Mouse (Mus musculus): ENCODE measurements around the gene Eef1g. TPM values are rescaled to one million over a fixed set of nuclear protein-coding genes. Genes with fewer than 3 reads are reported as not detected.

Eef1g gene
- 38.7 TPM for polyA plus RNA-seq (2014; fragmentation: Illumina TruSeq; extraction: RNeasy Lipid Tissue Mini Kit (QIAGEN cat#74804); ENCODE audit: low replicate concordance)

GRCm38 (mm10) chr19:8966590-8967372 is at the start of gene Eef1g:
Eef1g (plus strand) TSS chr19:8967041.

GRCm38 (mm10) chr19:8920073-8920736 is 46.6 kb upstream of the Eef1g start, which contains the start of gene B3gat3:
B3gat3 (plus strand) TSS chr19:8920374.

GRCm38 (mm10) chr19:8929224-8930088 is 37.4 kb upstream of the Eef1g start, which contains the start of the genes Rom1 and Eml3:
Rom1 (minus strand) TSS chr19:8929356.
Eml3 (plus strand) TSS chr19:8929552.

GRCm38 (mm10) chr19:8941515-8942217 is 25.2 kb upstream of the Eef1g start, which contains the start of gene Mta2:
Mta2 (plus strand) TSS chr19:8941875.

GRCm38 (mm10) chr19:8953135-8954039 is 13.5 kb upstream of the Eef1g start, which contains the start of gene Tut1:
Tut1 (plus strand) TSS chr19:8953847.

GRCm38 (mm10) chr19:8989066-8989566 is 22.3 kb downstream of the Eef1g start, which contains the start of gene Ahnak:
Ahnak (plus strand) TSS chr19:8989284.

Other genes with a start within 250 kb of the Eef1g start
- 206 TPM for gene Slc3a2, start 243.7 kb upstream of the Eef1g start, polyA plus RNA-seq (2014; fragmentation: Illumina TruSeq; extraction: RNeasy Lipid Tissue Mini Kit (QIAGEN cat#74804); ENCODE audit: low replicate concordance)
- 3.9 TPM for gene Wdr74, start 231.2 kb upstream of the Eef1g start, polyA plus RNA-seq (2014; fragmentation: Illumina TruSeq; extraction: RNeasy Lipid Tissue Mini Kit (QIAGEN cat#74804); ENCODE audit: low replicate concordance)
- gene 1700092M07Rik, start 226.3 kb upstream of the Eef1g start, polyA plus RNA-seq (2014; fragmentation: Illumina TruSeq; extraction: RNeasy Lipid Tissue Mini Kit (QIAGEN cat#74804); ENCODE audit: low replicate concordance) = not detected
- 85.9 TPM for gene Stx5a, start 225.6 kb upstream of the Eef1g start, polyA plus RNA-seq (2014; fragmentation: Illumina TruSeq; extraction: RNeasy Lipid Tissue Mini Kit (QIAGEN cat#74804); ENCODE audit: low replicate concordance)
- gene Nxf1, start 210.0 kb upstream of the Eef1g start, polyA plus RNA-seq (2014; fragmentation: Illumina TruSeq; extraction: RNeasy Lipid Tissue Mini Kit (QIAGEN cat#74804); ENCODE audit: low replicate concordance) = 75.6 TPM
- gene Tmem223, start 196.0 kb upstream of the Eef1g start, polyA plus RNA-seq (2014; fragmentation: Illumina TruSeq; extraction: RNeasy Lipid Tissue Mini Kit (QIAGEN cat#74804); ENCODE audit: low replicate concordance) = 15.3 TPM
- 32.6 TPM for gene Tmem179b, start 192.6 kb upstream of the Eef1g start, polyA plus RNA-seq (2014; fragmentation: Illumina TruSeq; extraction: RNeasy Lipid Tissue Mini Kit (QIAGEN cat#74804); ENCODE audit: low replicate concordance)
- not detected for gene Taf6l, start 180.6 kb upstream of the Eef1g start, polyA plus RNA-seq (2014; fragmentation: Illumina TruSeq; extraction: RNeasy Lipid Tissue Mini Kit (QIAGEN cat#74804); ENCODE audit: low replicate concordance)
- gene Polr2g, start 168.5 kb upstream of the Eef1g start, polyA plus RNA-seq (2014; fragmentation: Illumina TruSeq; extraction: RNeasy Lipid Tissue Mini Kit (QIAGEN cat#74804); ENCODE audit: low replicate concordance) = 32.5 TPM
- gene Zbtb3, start 164.5 kb upstream of the Eef1g start, polyA plus RNA-seq (2014; fragmentation: Illumina TruSeq; extraction: RNeasy Lipid Tissue Mini Kit (QIAGEN cat#74804); ENCODE audit: low replicate concordance) = not detected
- 99.3 TPM for gene Ttc9c, start 147.7 kb upstream of the Eef1g start, polyA plus RNA-seq (2014; fragmentation: Illumina TruSeq; extraction: RNeasy Lipid Tissue Mini Kit (QIAGEN cat#74804); ENCODE audit: low replicate concordance)
- 130 TPM for gene Hnrnpul2, start 147.0 kb upstream of the Eef1g start, polyA plus RNA-seq (2014; fragmentation: Illumina TruSeq; extraction: RNeasy Lipid Tissue Mini Kit (QIAGEN cat#74804); ENCODE audit: low replicate concordance)
- 1.2 TPM for gene AC129217.1, start 137.3 kb upstream of the Eef1g start, polyA plus RNA-seq (2014; fragmentation: Illumina TruSeq; extraction: RNeasy Lipid Tissue Mini Kit (QIAGEN cat#74804); ENCODE audit: low replicate concordance)
- gene Bscl2, start 129.6 kb upstream of the Eef1g start, polyA plus RNA-seq (2014; fragmentation: Illumina TruSeq; extraction: RNeasy Lipid Tissue Mini Kit (QIAGEN cat#74804); ENCODE audit: low replicate concordance) = 5.8 TPM
- not detected for gene Gng3, start 127.8 kb upstream of the Eef1g start, polyA plus RNA-seq (2014; fragmentation: Illumina TruSeq; extraction: RNeasy Lipid Tissue Mini Kit (QIAGEN cat#74804); ENCODE audit: low replicate concordance)
- 0.82 TPM for gene Lrrn4cl, start 116.3 kb upstream of the Eef1g start, polyA plus RNA-seq (2014; fragmentation: Illumina TruSeq; extraction: RNeasy Lipid Tissue Mini Kit (QIAGEN cat#74804); ENCODE audit: low replicate concordance)
- gene Ubxn1, start 95.5 kb upstream of the Eef1g start, polyA plus RNA-seq (2014; fragmentation: Illumina TruSeq; extraction: RNeasy Lipid Tissue Mini Kit (QIAGEN cat#74804); ENCODE audit: low replicate concordance) = 7.1 TPM
- gene Uqcc3, start 86.1 kb upstream of the Eef1g start, polyA plus RNA-seq (2014; fragmentation: Illumina TruSeq; extraction: RNeasy Lipid Tissue Mini Kit (QIAGEN cat#74804); ENCODE audit: low replicate concordance) = 1.8 TPM
- gene Lbhd1, start 83.3 kb upstream of the Eef1g start, polyA plus RNA-seq (2014; fragmentation: Illumina TruSeq; extraction: RNeasy Lipid Tissue Mini Kit (QIAGEN cat#74804); ENCODE audit: low replicate concordance) = 49.2 TPM
- gene Gm49403, start 83.1 kb upstream of the Eef1g start, polyA plus RNA-seq (2014; fragmentation: Illumina TruSeq; extraction: RNeasy Lipid Tissue Mini Kit (QIAGEN cat#74804); ENCODE audit: low replicate concordance) = not detected
- 12.1 TPM for gene 1810009A15Rik, start 78.2 kb upstream of the Eef1g start, polyA plus RNA-seq (2014; fragmentation: Illumina TruSeq; extraction: RNeasy Lipid Tissue Mini Kit (QIAGEN cat#74804); ENCODE audit: low replicate concordance)
- gene Gm49416, start 78.1 kb upstream of the Eef1g start, polyA plus RNA-seq (2014; fragmentation: Illumina TruSeq; extraction: RNeasy Lipid Tissue Mini Kit (QIAGEN cat#74804); ENCODE audit: low replicate concordance) = not detected
- gene Ints5, start 74.0 kb upstream of the Eef1g start, polyA plus RNA-seq (2014; fragmentation: Illumina TruSeq; extraction: RNeasy Lipid Tissue Mini Kit (QIAGEN cat#74804); ENCODE audit: low replicate concordance) = 0.52 TPM
- gene Ganab, start 69.0 kb upstream of the Eef1g start, polyA plus RNA-seq (2014; fragmentation: Illumina TruSeq; extraction: RNeasy Lipid Tissue Mini Kit (QIAGEN cat#74804); ENCODE audit: low replicate concordance) = 74.1 TPM
- 18.6 TPM for gene B3gat3, start 46.7 kb upstream of the Eef1g start, polyA plus RNA-seq (2014; fragmentation: Illumina TruSeq; extraction: RNeasy Lipid Tissue Mini Kit (QIAGEN cat#74804); ENCODE audit: low replicate concordance)
- not detected for gene Rom1, start 37.7 kb upstream of the Eef1g start, polyA plus RNA-seq (2014; fragmentation: Illumina TruSeq; extraction: RNeasy Lipid Tissue Mini Kit (QIAGEN cat#74804); ENCODE audit: low replicate concordance)
- gene Eml3, start 37.5 kb upstream of the Eef1g start, polyA plus RNA-seq (2014; fragmentation: Illumina TruSeq; extraction: RNeasy Lipid Tissue Mini Kit (QIAGEN cat#74804); ENCODE audit: low replicate concordance) = 1.5 TPM
- 44.1 TPM for gene Mta2, start 25.2 kb upstream of the Eef1g start, polyA plus RNA-seq (2014; fragmentation: Illumina TruSeq; extraction: RNeasy Lipid Tissue Mini Kit (QIAGEN cat#74804); ENCODE audit: low replicate concordance)
- 2.6 TPM for gene Tut1, start 13.2 kb upstream of the Eef1g start, polyA plus RNA-seq (2014; fragmentation: Illumina TruSeq; extraction: RNeasy Lipid Tissue Mini Kit (QIAGEN cat#74804); ENCODE audit: low replicate concordance)
- 33.7 TPM for gene Ahnak, start 22.2 kb downstream of the Eef1g start, polyA plus RNA-seq (2014; fragmentation: Illumina TruSeq; extraction: RNeasy Lipid Tissue Mini Kit (QIAGEN cat#74804); ENCODE audit: low replicate concordance)
- gene Scgb1a1, start 120.9 kb downstream of the Eef1g start, polyA plus RNA-seq (2014; fragmentation: Illumina TruSeq; extraction: RNeasy Lipid Tissue Mini Kit (QIAGEN cat#74804); ENCODE audit: low replicate concordance) = not detected
- gene Asrgl1, start 168.6 kb downstream of the Eef1g start, polyA plus RNA-seq (2014; fragmentation: Illumina TruSeq; extraction: RNeasy Lipid Tissue Mini Kit (QIAGEN cat#74804); ENCODE audit: low replicate concordance) = 1.3 TPM